Mouse (Mus musculus): Measurements from ENCODE around the gene A930033H14Rik.

DNA sequence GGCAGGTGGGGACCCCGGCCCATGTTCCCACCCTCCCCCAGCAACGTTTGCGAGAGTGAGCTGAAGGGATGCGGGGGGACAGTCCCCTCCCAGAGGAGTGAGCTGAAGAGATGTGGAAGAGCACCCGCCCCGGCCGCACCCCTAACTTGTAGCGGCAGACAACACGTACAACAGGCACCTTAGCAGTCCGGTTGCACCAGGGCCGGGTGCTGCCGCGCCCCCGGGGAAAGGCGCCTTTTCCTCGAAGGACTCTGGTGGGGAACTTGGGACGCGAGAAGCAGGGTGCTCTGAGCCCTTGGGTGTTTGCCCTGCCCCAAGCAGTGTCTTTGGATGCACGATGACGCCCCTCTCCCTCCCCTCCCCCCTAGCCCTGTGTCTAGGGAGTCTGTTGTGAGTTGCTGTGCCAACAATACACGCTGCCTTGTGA lies 566 bp upstream of the A930033H14Rik start:
- TF ChIP-seq CTCF (IDR thresholded peaks at IDR 0.05; ENCODE audit: extremely low read depth, insufficient read depth, low read length) (no peak), POLR2A (IDR thresholded peaks at IDR 0.05; ENCODE audit: extremely low read depth, insufficient read depth, low read length) (no peak)

Measured in cortical plate, adult 2 months (tissue).